Mouse (Mus musculus): ENCODE measurements around the gene 1700019A02Rik. TPM values are rescaled to one million over a fixed set of nuclear protein-coding genes. Genes with fewer than 3 reads are reported as not detected.

Gene 1700019A02Rik
- not detected in 2 replicates for polyA plus RNA-seq (2015; fragmentation: Nextera tagmentation; extraction: Ambion mirVana)

- DNase-seq (ENCODE audit: low spot score) = no peak
Measured at GRCm38 (mm10) chr1:53187536-53187935, at the start of gene 1700019A02Rik. TSS of gene 1700019A02Rik (minus strand) at chr1:53187636.

GRCm38 (mm10) chr1:53226063-53226462, 38.6 kb upstream of the 1700019A02Rik start:
- DNase-seq (ENCODE audit: low spot score) = no peak

GRCm38 (mm10) chr1:53225616-53226015, 38.2 kb upstream of the 1700019A02Rik start:
- no peak for DNase-seq (ENCODE audit: low spot score)

DNA sequence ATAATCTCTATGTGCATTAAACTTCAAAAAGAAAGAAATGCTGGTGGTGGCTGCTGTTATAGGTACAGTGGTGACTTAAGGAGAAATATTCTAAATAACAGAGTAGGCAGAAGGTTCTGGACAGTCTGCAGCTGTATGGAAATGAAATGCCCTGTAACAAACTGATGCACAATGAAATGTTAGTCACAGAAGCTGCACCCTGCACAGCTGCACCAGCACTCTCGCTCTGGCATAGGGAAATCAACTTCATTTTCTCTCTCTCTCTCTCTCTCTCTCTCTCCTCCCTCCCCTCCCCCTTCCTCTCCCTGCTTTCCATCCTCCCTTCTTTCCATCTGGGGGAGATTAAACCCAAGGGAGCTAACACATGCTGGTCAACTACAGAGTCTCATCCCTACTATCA, 37.3 kb upstream of the 1700019A02Rik start:
- DNase-seq (ENCODE audit: low spot score) = no peak

DNA sequence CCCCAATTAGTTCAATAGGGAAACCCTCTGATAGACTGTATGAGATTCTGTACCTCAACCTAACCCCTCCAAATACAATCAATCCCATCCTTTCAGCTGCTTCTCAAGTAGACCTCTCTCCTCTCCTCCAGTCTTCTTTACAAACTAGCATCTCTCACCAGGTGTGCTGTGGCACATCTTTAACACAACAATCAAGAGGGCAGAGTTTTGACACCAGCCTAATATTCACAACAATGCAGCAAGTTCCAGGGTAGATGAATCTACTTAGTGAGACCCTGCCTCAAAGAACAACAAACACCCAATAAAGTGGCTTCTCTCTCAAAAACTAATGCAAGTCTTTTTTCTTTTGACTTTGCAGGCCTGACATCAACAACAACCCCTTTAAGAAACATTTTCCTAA, 22.7 kb upstream of the 1700019A02Rik start:
- no peak for DNase-seq (ENCODE audit: low spot score)

DNA sequence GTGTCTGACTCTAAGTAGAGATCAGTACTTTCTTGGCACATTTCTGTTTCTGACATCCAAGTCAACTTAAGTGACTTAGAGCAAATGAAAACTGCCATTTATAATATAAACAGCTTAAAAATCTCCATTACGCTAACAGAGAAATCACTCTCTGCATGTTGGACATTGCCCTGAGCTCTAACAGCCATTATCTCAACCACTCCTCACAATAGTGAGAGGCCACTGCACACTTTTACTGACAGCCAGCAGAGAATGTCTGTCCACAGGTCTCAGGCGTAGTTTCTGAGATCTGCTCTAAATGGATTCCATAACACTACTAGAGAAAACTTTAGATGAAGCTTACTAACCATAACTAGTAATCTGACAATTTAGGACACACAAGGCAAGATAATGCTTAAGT, 16.5 kb upstream of the 1700019A02Rik start:
- DNase-seq (ENCODE audit: low spot score) = no peak

GRCm38 (mm10) chr1:53201630-53202199, 14.3 kb upstream of the 1700019A02Rik start:
- DNase-seq (ENCODE audit: low spot score) = no peak

DNA sequence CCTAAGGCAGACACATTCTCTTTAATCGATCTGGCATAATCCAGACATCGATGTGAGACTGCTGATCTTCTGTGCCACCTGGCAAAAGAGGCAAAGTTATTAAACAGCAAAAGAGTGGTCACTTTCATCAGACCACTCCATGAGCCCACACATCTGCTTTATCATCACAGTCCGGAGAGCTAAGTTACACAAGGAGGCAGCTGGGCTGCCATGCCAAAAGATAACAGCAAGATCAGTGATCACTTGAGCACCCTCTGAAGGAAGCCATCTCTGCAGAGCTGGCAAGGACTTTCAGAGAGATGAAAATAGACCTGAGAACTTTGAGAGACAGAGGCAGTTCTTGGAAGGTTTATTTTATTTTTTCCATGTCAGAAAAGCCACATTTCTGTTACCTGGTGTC, 7.1 kb upstream of the 1700019A02Rik start:
- no peak for DNase-seq (ENCODE audit: low spot score)

GRCm38 (mm10) chr1:53191234-53191633, 3.8 kb upstream of the 1700019A02Rik start:
- DNase-seq (ENCODE audit: low spot score) = no peak

DNA sequence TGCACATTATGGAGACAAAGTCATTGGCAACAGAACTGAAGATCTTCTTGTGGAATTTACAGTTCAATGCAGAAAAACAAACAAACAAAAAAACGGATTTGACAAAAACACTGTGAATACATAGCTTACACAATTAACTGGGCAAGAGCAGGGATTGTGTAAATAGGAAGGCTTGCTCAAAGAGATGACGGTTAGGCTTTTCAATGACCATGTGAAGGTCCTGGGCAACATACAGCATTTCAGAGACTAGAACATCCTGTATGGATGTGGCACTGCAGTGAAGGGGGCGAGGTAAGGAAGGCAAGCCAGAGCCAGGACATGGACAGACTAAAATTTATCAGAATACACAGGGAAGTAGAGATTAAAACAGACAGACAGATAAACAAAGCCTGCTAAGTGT, 2.2 kb upstream of the 1700019A02Rik start:
- DNase-seq (ENCODE audit: low spot score) = no peak

DNA sequence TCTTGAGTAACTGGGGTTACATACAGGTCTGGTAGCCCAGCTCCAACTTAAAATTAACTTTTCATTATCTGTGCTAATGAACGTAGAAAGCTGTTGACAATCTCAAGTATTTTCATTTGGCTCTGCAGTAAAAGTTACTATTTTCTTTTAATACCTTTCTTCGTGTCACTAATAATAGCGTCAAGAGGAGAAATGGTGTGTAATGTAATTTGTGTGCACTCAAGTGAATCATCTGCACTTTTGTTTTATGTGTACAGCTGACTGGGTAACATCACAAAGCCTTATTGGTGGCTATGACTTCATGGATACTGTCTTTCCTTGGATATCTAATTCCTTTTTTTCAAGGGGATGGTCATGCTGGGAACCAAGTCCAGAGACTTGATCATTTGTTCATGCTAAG, 1.1 kb downstream of the 1700019A02Rik start:
- DNase-seq (ENCODE audit: low spot score) = no peak

- DNase-seq (ENCODE audit: low spot score) = no peak
Measured at GRCm38 (mm10) chr1:53157715-53158114, 29.7 kb downstream of the 1700019A02Rik start.

DNA sequence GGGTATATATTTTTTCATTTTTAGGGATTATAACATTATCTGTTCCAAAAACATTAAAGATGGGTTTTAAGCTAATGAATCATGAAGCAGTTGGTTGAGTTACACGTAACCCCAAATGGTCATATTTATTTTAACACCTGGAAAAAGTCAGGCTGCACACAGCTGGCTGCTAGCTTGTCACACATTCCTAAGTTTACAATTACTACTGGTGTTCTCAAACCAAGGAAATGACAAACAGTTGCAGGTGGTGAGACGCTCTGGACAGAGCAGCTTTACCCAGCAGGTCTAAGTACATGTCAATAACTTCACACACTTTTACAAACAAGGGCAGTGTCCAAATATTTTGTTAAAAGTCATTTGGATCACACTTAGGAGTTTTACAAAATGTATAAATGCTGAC, 64.4 kb downstream of the 1700019A02Rik start:
- DNase-seq (ENCODE audit: low spot score) = no peak

DNA sequence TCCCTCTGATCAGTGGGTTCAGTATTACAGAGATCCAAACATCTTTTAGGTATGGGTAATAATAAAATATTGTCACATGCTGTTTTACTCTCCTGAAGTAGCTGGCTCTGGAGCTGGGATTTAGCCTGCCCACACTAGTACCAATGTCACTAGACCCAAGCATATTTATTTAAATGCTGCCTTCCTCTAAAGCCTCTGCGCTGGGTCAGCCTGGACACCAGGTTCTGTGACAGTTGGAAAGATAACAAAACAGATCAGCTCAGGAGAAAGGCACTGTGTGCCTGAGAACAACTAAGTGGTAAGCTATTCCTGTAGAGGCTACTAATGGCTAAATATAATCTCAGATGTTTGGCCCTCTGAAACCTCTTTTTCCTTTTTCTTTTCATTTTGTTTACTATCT, 76.9 kb downstream of the 1700019A02Rik start:
- no peak for DNase-seq (ENCODE audit: low spot score)

Other genes starting within 250 kb of the 1700019A02Rik start
- 2.8 and 3.0 TPM in 2 replicates for gene 1700019D03Rik, start 167.5 kb downstream of the 1700019A02Rik start, polyA plus RNA-seq (2015; fragmentation: Nextera tagmentation; extraction: Ambion mirVana)
- 0.27 and 0.33 TPM in 2 replicates for gene Mstn, start 126.0 kb downstream of the 1700019A02Rik start, polyA plus RNA-seq (2015; fragmentation: Nextera tagmentation; extraction: Ambion mirVana)
- 17.7 and 19.4 TPM in 2 replicates for gene Pms1, start 109.4 kb upstream of the 1700019A02Rik start, polyA plus RNA-seq (2015; fragmentation: Nextera tagmentation; extraction: Ambion mirVana)
- gene Ormdl1, start 109.5 kb upstream of the 1700019A02Rik start, polyA plus RNA-seq (2015; fragmentation: Nextera tagmentation; extraction: Ambion mirVana) = 65.1 and 65.9 TPM in 2 replicates
- not detected in 2 replicates for gene Gm28778, start 109.5 kb upstream of the 1700019A02Rik start, polyA plus RNA-seq (2015; fragmentation: Nextera tagmentation; extraction: Ambion mirVana)
- gene Osgepl1, start 126.0 kb upstream of the 1700019A02Rik start, polyA plus RNA-seq (2015; fragmentation: Nextera tagmentation; extraction: Ambion mirVana) = 19.8 and 22.3 TPM in 2 replicates
- gene Asdurf, start 165.0 kb upstream of the 1700019A02Rik start, polyA plus RNA-seq (2015; fragmentation: Nextera tagmentation; extraction: Ambion mirVana) = 4.6 and 5.7 TPM in 2 replicates
- 0.36 and 0.49 TPM in 2 replicates for gene Gm28551, start 165.0 kb upstream of the 1700019A02Rik start, polyA plus RNA-seq (2015; fragmentation: Nextera tagmentation; extraction: Ambion mirVana)
- 62.4 and 62.9 TPM in 2 replicates for gene Asnsd1, start 165.1 kb upstream of the 1700019A02Rik start, polyA plus RNA-seq (2015; fragmentation: Nextera tagmentation; extraction: Ambion mirVana)

All from thymus, postnatal 0 days (tissue).